Mouse (Mus musculus) midbrain, postnatal 0 days (tissue): ENCODE measurements around the gene Tmem231. TPM values are rescaled to one million over a fixed set of nuclear protein-coding genes. Genes with fewer than 3 reads are reported as not detected.

ENCODE experiments used
- ATAC-seq: fragments of 200-750 bp; cut with Nextera tagmentation; 2 replicates; pipeline ENCODE4 v1.8.0; 2017; ENCODE audit warnings: moderate number of reproducible peaks, mild to moderate bottlenecking, moderate TSS enrichment, moderate library complexity; ENCODE audit not compliant: low FRiP score
- DNase-seq: peaks from one replicate; pipeline ENCODE4 v3.0.0-alpha.2; 2015; ENCODE audit warnings: low spot score
- H3K27ac ChIP-seq: fragments of 300-500 bp; sonication (generic); 2 replicates; pipeline ENCODE4 v1.5.1; 2014; ENCODE audit warnings: low read depth, mild to moderate bottlenecking, low read length, mixed read lengths
- H3K27me3 ChIP-seq: fragments of 300-500 bp; sonication (generic); 2 replicates; pipeline ENCODE4 v1.6.1; 2014; ENCODE audit warnings: low read length, control low read depth, mixed read lengths; ENCODE audit not compliant: insufficient read depth
- H3K36me3 ChIP-seq: fragments of 300-500 bp; sonication (generic); 2 replicates; pipeline ENCODE4 v1.6.1; 2014; ENCODE audit warnings: low read length, control low read depth, mixed read lengths; ENCODE audit not compliant: insufficient read depth
- H3K4me1 ChIP-seq: fragments of 300-500 bp; sonication (generic); 2 replicates; pipeline ENCODE4 v1.6.1; 2014; ENCODE audit warnings: mild to moderate bottlenecking, control low read depth, antibody characterized with exemption, low read length, mixed read lengths; ENCODE audit not compliant: insufficient read depth
- H3K4me2 ChIP-seq: fragments of 300-500 bp; sonication (generic); 2 replicates; pipeline ENCODE4 v1.6.1; 2014; ENCODE audit warnings: low read depth, mild to moderate bottlenecking, low read length, mixed read lengths; ENCODE audit not compliant: poor library complexity, severe bottlenecking
- H3K4me3 ChIP-seq: fragments of 300-500 bp; sonication (generic); 2 replicates; pipeline ENCODE4 v1.5.1; 2014; ENCODE audit warnings: low read depth, mild to moderate bottlenecking, low read length, moderate library complexity
- H3K9ac ChIP-seq: fragments of 300-500 bp; sonication (generic); replicated peaks from 2 replicates; pipeline ENCODE4 v1.6.1; 2014; ENCODE audit warnings: mild to moderate bottlenecking, low read length, moderate library complexity, mixed read lengths; ENCODE audit not compliant: poor library complexity, severe bottlenecking
- H3K9me3 ChIP-seq: fragments of 300-500 bp; sonication (generic); 2 replicates; pipeline ENCODE4 v1.6.1; 2016; ENCODE audit warnings: low read length, control low read depth
- CTCF ChIP-seq: IDR thresholded peaks from 2 replicates; pipeline ENCODE4 v1.5.1; 2016; ENCODE audit warnings: antibody characterized with exemption, mild to moderate bottlenecking
- WGBS: fragments of 180-500 bp; shearing (Covaris S2); extraction: QIAGEN DNeasy Blood & Tissue Kit; methylation state at CpG from one replicate; pipeline ENCODE4 v1.1.7; 2014; 5-methylcytosine and 5-hydroxymethylcytosine counted together
- polyA plus RNA-seq: library from polyadenylated mRNA; unstranded; fragments of >200 nt; fragmentation: Nextera tagmentation; extraction: Ambion mirVana; gene quantifications from 2 replicates; pipeline ENCODE4 v1.2.1, GENCODE M21; 2015
- total RNA-seq: library from RNA; depleted of rRNA; stranded (reverse); fragments of >200 nt; gene quantifications from 2 replicates; pipeline ENCODE4 v1.2.3, GENCODE M21; 2014

Tmem231 gene
- total and polyA plus RNA-seq, 2 experiments from 2014 or later = 17.3 to 21.3 TPM

DNA sequence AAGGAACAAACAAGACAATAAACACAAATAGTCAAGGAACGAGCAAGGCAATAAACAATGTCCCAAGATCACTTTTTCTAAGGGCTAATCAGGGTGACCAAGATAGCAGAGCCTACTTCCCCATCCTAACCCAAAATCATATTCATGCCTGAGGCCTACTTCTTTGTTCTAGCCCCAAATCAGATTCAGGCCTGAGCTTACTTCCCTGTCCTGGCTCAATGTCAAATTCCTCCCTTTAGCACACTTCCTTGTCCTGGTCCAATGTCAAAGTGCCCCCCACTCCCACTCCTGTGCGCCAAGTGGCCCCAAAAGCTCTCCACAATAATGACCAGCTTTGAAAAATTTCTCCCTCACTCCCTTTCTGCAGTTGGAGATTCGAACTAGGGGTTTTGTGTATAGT lies 3.5 kb upstream of the Tmem231 start:
- Histone ChIP-seq H3K9me3 (no peaks in the 10 kb centered on the region), H3K4me1 (peaks cover 10% of the 10 kb centered on the region), H3K9ac (no peak overlapping the region), H3K36me3 (0 out of 2 replicates have a peak, but pooled peaks cover 2% of the 10 kb centered on the region), H3K27me3 (no peaks in the 10 kb centered on the region), H3K4me2 (no peak overlapping the region), H3K4me3 (no peak overlapping the region), H3K27ac (no peak overlapping the region)
- ATAC-seq (no peak), DNase-seq (no peak)
- TF ChIP-seq CTCF = no peak
- WGBS = 74% methylated on average over 3 of the region's 3 CpGs

GRCm38 (mm10) chr8:111934201-111934600 lies 520 bp upstream of the Tmem231 start:
- DNase-seq = no peak
- 0 out of 2 replicates have a peak overlapping the region, but pooled peaks have one; percentile 93 for H3K4me2 ChIP-seq
- no peak for ATAC-seq
- H3K4me1 ChIP-seq = 0 out of 2 replicates have a peak, but pooled peaks cover 3% of the 10 kb centered on the region
- no peaks in the 10 kb centered on the region for H3K36me3 ChIP-seq
- peak overlapping the region; percentile 78; the same call in 1 of the 2 replicates for H3K4me3 ChIP-seq
- H3K27me3 ChIP-seq = no peaks in the 10 kb centered on the region
- no peak for TF ChIP-seq CTCF
- WGBS = 88% methylated on average over 2 of the region's 2 CpGs
- H3K9ac ChIP-seq = no peak overlapping the region
- H3K27ac ChIP-seq = 0 out of 2 replicates have a peak overlapping the region, but pooled peaks have one; percentile 0
- H3K9me3 ChIP-seq = no peaks in the 10 kb centered on the region

GRCm38 (mm10) chr8:111932580-111933336 lies 923 bp downstream of the Tmem231 start:
- H3K36me3 ChIP-seq = no peaks in the 10 kb centered on the region
- 33% methylated on average over 19 of the region's 19 CpGs for WGBS
- H3K27ac ChIP-seq = peak overlapping the region; percentile 89
- peak overlapping the region; percentile 78 for H3K4me3 ChIP-seq
- DNase-seq (peak; percentile 60), ATAC-seq (no peak)
- H3K9ac ChIP-seq = peak overlapping the region; percentile 81
- 0 out of 2 replicates have a peak, but pooled peaks cover 3% of the 10 kb centered on the region for H3K4me1 ChIP-seq
- H3K9me3 ChIP-seq = no peaks in the 10 kb centered on the region
- TF ChIP-seq CTCF = no peak
- no peaks in the 10 kb centered on the region for H3K27me3 ChIP-seq
- peak overlapping the region; percentile 93 for H3K4me2 ChIP-seq

DNA sequence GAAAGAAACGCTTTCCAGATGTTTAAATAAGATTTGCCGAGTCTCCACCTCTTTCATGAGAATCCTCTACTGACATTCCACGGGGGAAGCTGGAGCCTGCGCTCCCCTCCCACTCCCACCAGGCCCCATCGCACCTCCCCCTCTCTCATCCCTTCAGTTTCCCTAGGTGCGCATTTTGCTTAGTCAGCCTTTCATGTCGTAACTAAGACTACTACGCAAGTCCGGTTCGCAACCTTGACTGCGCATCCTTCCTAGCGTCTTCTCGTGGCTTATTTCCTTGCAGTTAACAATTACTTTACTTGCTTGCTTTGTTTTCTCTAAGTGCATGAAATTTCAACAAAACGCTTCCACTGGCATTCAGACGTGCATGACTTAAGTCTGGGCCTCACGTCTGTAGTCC lies 2.0 kb downstream of the Tmem231 start:
- H3K9me3 ChIP-seq = no peaks in the 10 kb centered on the region
- H3K4me2 ChIP-seq = no peak overlapping the region
- TF ChIP-seq CTCF = no peak
- WGBS = 80% methylated on average over 16 of the region's 16 CpGs
- no peaks in the 10 kb centered on the region for H3K27me3 ChIP-seq
- no peak for ATAC-seq
- H3K4me1 ChIP-seq = 0 out of 2 replicates have a peak, but pooled peaks cover 3% of the 10 kb centered on the region
- no peaks in the 10 kb centered on the region for H3K36me3 ChIP-seq
- H3K4me3 ChIP-seq = no peak overlapping the region
- no peak overlapping the region for H3K9ac ChIP-seq
- no peak overlapping the region for H3K27ac ChIP-seq
- DNase-seq = no peak

- no peaks in the 10 kb centered on the region for H3K9me3 ChIP-seq
- no peak overlapping the region for H3K4me2 ChIP-seq
- WGBS = 70% methylated on average over 8 of the region's 8 CpGs
- H3K27me3 ChIP-seq = no peaks in the 10 kb centered on the region
- no peak overlapping the region for H3K27ac ChIP-seq
- no peak overlapping the region for H3K9ac ChIP-seq
- 0 out of 2 replicates have a peak, but pooled peaks cover 3% of the 10 kb centered on the region for H3K4me1 ChIP-seq
- DNase-seq (no peak), ATAC-seq (no peak)
- H3K36me3 ChIP-seq = no peaks in the 10 kb centered on the region
- no peak overlapping the region for H3K4me3 ChIP-seq
- no peak for TF ChIP-seq CTCF
Measured at GRCm38 (mm10) chr8:111929648-111930344, 3.9 kb downstream of the Tmem231 start.

DNA sequence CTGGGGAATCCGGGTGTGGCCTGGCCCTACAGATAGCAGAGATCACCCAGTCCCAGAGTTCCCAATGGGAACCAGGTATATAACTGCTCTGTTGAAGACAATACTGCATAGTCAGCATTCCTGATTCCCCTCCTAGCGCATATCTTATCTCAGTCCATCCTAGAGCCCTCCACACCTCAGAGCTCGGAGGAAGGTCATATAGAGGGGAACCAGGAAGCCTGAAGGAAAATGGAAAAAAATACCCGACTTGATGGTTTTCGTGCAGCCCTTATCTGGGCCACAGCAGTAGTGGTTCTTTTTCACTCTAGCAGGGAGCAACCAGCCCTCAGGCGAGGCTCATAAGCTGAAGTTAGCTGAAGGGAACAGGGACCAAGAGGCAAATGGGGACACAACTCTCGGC lies 8.7 kb downstream of the Tmem231 start:
- Histone ChIP-seq H3K27me3 (no peaks in the 10 kb centered on the region), H3K27ac (no peak overlapping the region), H3K4me3 (no peak overlapping the region), H3K4me1 (no peaks in the 10 kb centered on the region), H3K9ac (no peak overlapping the region), H3K4me2 (no peak overlapping the region), H3K36me3 (no peaks in the 10 kb centered on the region), H3K9me3 (no peaks in the 10 kb centered on the region)
- ATAC-seq (no peak), DNase-seq (no peak)
- 82% methylated on average over 7 of the region's 7 CpGs for WGBS
- no peak for TF ChIP-seq CTCF
